Mouse (Mus musculus) bone marrow macrophage, adult 2 months (primary cell): ENCODE data around the gene 1500015O10Rik. TPM values are rescaled to one million over a fixed set of nuclear protein-coding genes. Genes with fewer than 3 reads are reported as not detected.

Experiments
- H3K27ac ChIP-seq: 2 replicates; pipeline ENCODE4 v1.5.1; 2012; ENCODE audit warnings: low read depth, low read length; ENCODE audit not compliant: insufficient read depth
- H3K4me1 ChIP-seq: 2 replicates; pipeline ENCODE4 v1.6.1; 2012; ENCODE audit warnings: low read length; ENCODE audit not compliant: control insufficient read depth, insufficient read depth
- H3K4me3 ChIP-seq: 2 replicates; pipeline ENCODE4 v1.5.1; 2012; ENCODE audit warnings: mild to moderate bottlenecking, low read length, moderate library complexity; ENCODE audit not compliant: insufficient read depth
- CTCF ChIP-seq: IDR thresholded peaks from 2 replicates; pipeline ENCODE4 v1.5.1; 2012; ENCODE audit warnings: low read depth, mild to moderate bottlenecking, low read length, moderate library complexity
- POLR2A ChIP-seq: IDR thresholded peaks from 2 replicates; pipeline ENCODE4 v1.6.1; 2012; ENCODE audit warnings: mild to moderate bottlenecking, low read depth, low read length, borderline replicate concordance
- polyA plus RNA-seq: library from polyadenylated mRNA; stranded (reverse); fragments of >200 nt; gene quantifications from 2 replicates; pipeline ENCODE4 v1.2.4, GENCODE M21; 2012; ENCODE audit not compliant: missing spikeins, insufficient read depth, insufficient read length

1500015O10Rik gene
- polyA plus RNA-seq, 1 experiment: not detected

DNA sequence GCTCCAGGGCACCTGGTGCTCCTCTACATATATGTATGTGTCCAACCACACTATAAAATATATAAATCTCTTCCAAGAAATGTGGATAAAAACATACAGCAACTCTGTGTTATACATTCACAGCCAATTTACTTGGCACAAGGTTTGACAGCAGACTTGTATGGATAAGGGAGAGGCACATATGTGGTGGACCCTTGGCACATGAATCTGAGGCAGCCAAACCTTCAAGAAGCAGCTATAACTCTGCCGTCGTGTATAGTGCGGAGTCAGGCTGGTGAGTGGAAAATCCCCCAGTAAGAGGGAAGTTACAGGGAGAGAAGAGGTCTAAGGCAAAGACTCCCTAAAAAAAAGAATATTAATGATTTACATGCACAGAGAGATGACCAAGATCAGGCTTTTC is 42.3 kb downstream of the 1500015O10Rik start:
- TF ChIP-seq CTCF (no peak), POLR2A (no peak)
- no peak overlapping the region for H3K4me3 ChIP-seq
- no peaks in the 10 kb centered on the region for H3K4me1 ChIP-seq
- no peak overlapping the region for H3K27ac ChIP-seq

DNA sequence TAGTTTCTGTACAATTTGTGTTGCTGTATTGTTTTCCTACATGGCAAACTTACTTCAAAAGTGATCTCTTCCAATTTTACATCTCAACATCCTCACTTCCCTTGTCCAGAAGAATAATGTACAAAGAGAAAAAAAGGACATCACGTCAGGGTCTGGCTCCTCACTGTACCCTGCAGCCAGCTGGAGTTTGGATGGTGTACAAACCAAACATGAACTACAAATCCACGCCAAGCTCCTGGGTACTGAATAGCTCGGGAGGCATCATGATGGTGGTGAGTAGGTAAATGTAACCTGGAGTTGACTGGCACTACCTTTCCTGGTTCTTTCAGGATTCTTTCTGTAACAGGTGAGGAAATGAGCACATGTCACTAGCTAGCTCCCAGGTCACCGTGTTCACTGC is 43.7 kb downstream of the 1500015O10Rik start:
- no peak overlapping the region for H3K27ac ChIP-seq
- H3K4me1 ChIP-seq: no peaks in the 10 kb centered on the region
- TF ChIP-seq CTCF (no peak), POLR2A (no peak)
- H3K4me3 ChIP-seq: no peak overlapping the region

DNA sequence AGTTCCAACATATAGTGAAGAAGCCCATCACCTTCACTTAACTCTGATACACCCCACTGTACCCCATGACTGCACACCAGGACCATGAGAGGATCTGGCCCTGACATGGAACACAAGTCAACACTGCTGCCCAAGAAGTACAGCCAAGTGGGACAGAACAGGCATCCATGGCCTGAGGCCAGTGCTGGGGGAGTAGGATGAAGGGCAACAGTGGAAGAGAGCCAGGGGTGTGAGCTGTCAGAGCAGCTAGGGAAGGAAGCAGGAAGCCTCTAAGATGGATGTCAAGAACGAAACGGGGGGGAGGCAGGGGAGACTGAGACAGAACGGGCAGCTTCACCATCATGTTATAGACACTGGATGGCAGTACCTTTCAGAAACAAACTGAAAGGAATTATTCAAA is 45.7 kb downstream of the 1500015O10Rik start:
- Histone ChIP-seq H3K27ac (no peak overlapping the region), H3K4me1 (no peaks in the 10 kb centered on the region), H3K4me3 (no peak overlapping the region)
- TF ChIP-seq CTCF (no peak), POLR2A (no peak)

DNA sequence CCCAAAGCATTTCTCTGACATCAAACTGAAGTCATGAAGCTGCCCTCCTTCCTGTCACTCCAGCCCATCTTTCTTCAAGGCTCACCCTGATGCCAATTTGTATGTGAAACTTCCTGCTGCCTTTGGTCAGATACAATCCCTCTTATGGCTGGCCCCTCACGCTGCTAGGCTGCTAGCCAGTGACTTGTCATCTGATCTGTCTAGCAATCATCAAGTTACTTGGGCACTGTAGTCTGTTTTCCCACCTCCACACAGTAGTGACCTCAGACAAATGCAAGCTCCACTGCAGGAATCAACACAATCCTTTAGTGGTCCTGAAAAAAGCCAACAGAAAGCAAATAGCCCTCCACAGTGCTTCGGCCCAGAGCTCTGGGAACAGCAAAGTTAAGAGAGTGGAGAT is 50.8 kb downstream of the 1500015O10Rik start:
- Histone ChIP-seq H3K4me3 (no peak overlapping the region), H3K4me1 (no peaks in the 10 kb centered on the region; the same call in 1 of the 2 replicates), H3K27ac (no peak overlapping the region)
- no peak for TF ChIP-seq CTCF
- TF ChIP-seq POLR2A: no peak

GRCm38 (mm10) chr1:43781672-43782071 is 51.3 kb downstream of the 1500015O10Rik start:
- no peak for TF ChIP-seq CTCF
- TF ChIP-seq POLR2A: no peak
- Histone ChIP-seq H3K4me3 (no peak overlapping the region), H3K4me1 (no peaks in the 10 kb centered on the region; the same call in 1 of the 2 replicates), H3K27ac (no peak overlapping the region)

GRCm38 (mm10) chr1:43782680-43783079 is 52.3 kb downstream of the 1500015O10Rik start:
- H3K4me1 ChIP-seq: peaks cover 3% of the 10 kb centered on the region
- no peak overlapping the region for H3K4me3 ChIP-seq
- no peak overlapping the region for H3K27ac ChIP-seq
- no peak for TF ChIP-seq CTCF
- no peak for TF ChIP-seq POLR2A

DNA sequence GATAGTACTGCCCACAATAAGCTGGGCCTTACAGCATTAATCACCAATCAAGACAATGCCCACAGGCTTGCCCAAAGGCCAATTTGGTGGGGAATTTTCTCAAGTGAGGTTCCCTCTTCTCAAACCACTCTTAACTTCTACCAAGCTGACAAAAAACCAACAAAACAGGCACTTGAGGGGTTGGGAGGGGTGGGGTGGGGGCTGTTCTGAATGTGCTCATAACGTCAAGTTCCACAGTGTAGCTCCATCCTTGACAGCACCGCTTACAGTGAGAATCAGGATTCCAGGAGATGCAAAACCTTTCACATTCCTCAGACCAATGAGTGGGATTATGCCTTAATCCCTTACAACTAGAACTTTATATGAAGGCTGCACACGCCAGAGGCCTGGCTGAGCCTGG is 52.8 kb downstream of the 1500015O10Rik start:
- Histone ChIP-seq H3K27ac (no peak overlapping the region), H3K4me1 (peaks cover 3% of the 10 kb centered on the region), H3K4me3 (no peak overlapping the region)
- TF ChIP-seq CTCF (no peak), POLR2A (no peak)

GRCm38 (mm10) chr1:43785316-43785715 is 54.9 kb downstream of the 1500015O10Rik start:
- no peak for TF ChIP-seq CTCF
- no peak for TF ChIP-seq POLR2A
- Histone ChIP-seq H3K4me3 (no peak overlapping the region), H3K4me1 (peaks cover 3% of the 10 kb centered on the region), H3K27ac (no peak overlapping the region)

GRCm38 (mm10) chr1:43786711-43787110 is 56.3 kb downstream of the 1500015O10Rik start:
- Histone ChIP-seq H3K4me1 (peaks cover 3% of the 10 kb centered on the region), H3K27ac (no peak overlapping the region), H3K4me3 (no peak overlapping the region)
- TF ChIP-seq POLR2A: no peak
- TF ChIP-seq CTCF: no peak

GRCm38 (mm10) chr1:43789765-43790164 is 59.4 kb downstream of the 1500015O10Rik start:
- H3K4me1 ChIP-seq: peaks cover 3% of the 10 kb centered on the region

More at GRCm38 (mm10) chr1:43789765-43790164, 59.4 kb downstream of the 1500015O10Rik start:
- H3K27ac ChIP-seq: no peak overlapping the region
- H3K4me3 ChIP-seq: no peak overlapping the region
- no peak for TF ChIP-seq CTCF
- TF ChIP-seq POLR2A: no peak

Other genes with a start within 250 kb of the 1500015O10Rik start
- 16.1 and 16.3 TPM in 2 replicates for gene Uxs1, start 97.2 kb downstream of the 1500015O10Rik start, polyA plus RNA-seq
- 57.1 and 58.7 TPM in 2 replicates for gene Tpp2, start 203.0 kb downstream of the 1500015O10Rik start, polyA plus RNA-seq